Mouse (Mus musculus) forebrain, embryonic 14.5 days (tissue): ENCODE measurements around the gene Dlec1. TPM values are rescaled to one million over a fixed set of nuclear protein-coding genes. Genes with fewer than 3 reads are reported as not detected.

Experiments
- ATAC-seq: fragments of 200-750 bp; cut with Nextera tagmentation; 2 replicates; pipeline ENCODE4 v1.8.0; 2017; ENCODE audit warnings: mild to moderate bottlenecking, moderate library complexity
- DNase-seq: peaks from one replicate; pipeline ENCODE4 v3.0.0-alpha.2; 2015; ENCODE audit warnings: low spot score
- H3K27ac ChIP-seq: fragments of 300-500 bp; sonication (generic); 2 replicates; pipeline ENCODE4 v1.5.1; 2014; ENCODE audit warnings: low read depth, mild to moderate bottlenecking, control low read depth, low read length, moderate library complexity
- H3K27me3 ChIP-seq: fragments of 300-500 bp; sonication (generic); replicated peaks from 2 replicates; pipeline ENCODE4 v1.6.1; 2014; ENCODE audit warnings: low read length, control low read depth, mixed read lengths; ENCODE audit not compliant: control insufficient read depth, insufficient read depth
- H3K36me3 ChIP-seq: fragments of 300-500 bp; sonication (generic); 2 replicates; pipeline ENCODE4 v1.6.1; 2014; ENCODE audit warnings: low read length, control low read depth; ENCODE audit not compliant: control insufficient read depth, insufficient read depth
- H3K4me1 ChIP-seq: fragments of 300-500 bp; sonication (generic); 2 replicates; pipeline ENCODE4 v1.6.1; 2014; ENCODE audit warnings: antibody characterized with exemption, low read length, control low read depth; ENCODE audit not compliant: control insufficient read depth, insufficient read depth
- H3K4me2 ChIP-seq: fragments of 300-500 bp; sonication (generic); 2 replicates; pipeline ENCODE4 v1.6.1; 2014; ENCODE audit warnings: mild to moderate bottlenecking, control low read depth, low read length
- H3K4me3 ChIP-seq: fragments of 300-500 bp; sonication (generic); 2 replicates; pipeline ENCODE4 v1.5.1; 2014; ENCODE audit warnings: low read depth, low read length, control low read depth
- H3K9ac ChIP-seq: fragments of 300-500 bp; sonication (generic); 2 replicates; pipeline ENCODE4 v1.6.1; 2014; ENCODE audit warnings: mild to moderate bottlenecking, low read length, control low read depth, moderate library complexity
- H3K9me3 ChIP-seq: fragments of 300-500 bp; sonication (generic); replicated peaks from 2 replicates; pipeline ENCODE4 v1.6.1; 2016; ENCODE audit warnings: low read length, control low read depth, mixed read lengths; ENCODE audit not compliant: control insufficient read depth
- WGBS: fragments of 180-500 bp; shearing (Covaris S2); extraction: QIAGEN DNeasy Blood & Tissue Kit; methylation state at CpG from one replicate; pipeline ENCODE4 v1.1.7; 2014; 5-methylcytosine and 5-hydroxymethylcytosine counted together
- polyA plus RNA-seq: library from polyadenylated mRNA; unstranded; fragments of >200 nt; fragmentation: Nextera tagmentation; extraction: Ambion mirVana; gene quantifications from 2 replicates; pipeline ENCODE4 v1.2.1, GENCODE M21; 2014

The Dlec1 gene
- polyA plus RNA-seq, 1 experiment from 2014 or later, result 0.33 TPM

GRCm38 (mm10) chr9:119145638-119146037 is 43.4 kb downstream of the Dlec1 start:
- no peak for ATAC-seq

GRCm38 (mm10) chr9:119146098-119146770 is 44.0 kb downstream of the Dlec1 start:
- Histone ChIP-seq H3K36me3 (no peaks in the 10 kb centered on the region), H3K27me3 (no peaks in the 10 kb centered on the region), H3K9me3 (no peaks in the 10 kb centered on the region), H3K4me3 (no peak overlapping the region), H3K9ac (no peak overlapping the region), H3K27ac (no peak overlapping the region), H3K4me1 (no peaks in the 10 kb centered on the region), H3K4me2 (no peak overlapping the region)
- DNase-seq (no peak), ATAC-seq (no peak)
- WGBS, result 79% methylated on average over 13 of the region's 13 CpGs

More at GRCm38 (mm10) chr9:119145638-119146037, 43.4 kb downstream of the Dlec1 start:
- no peak overlapping the region for H3K27ac ChIP-seq
- no peak overlapping the region for H3K9ac ChIP-seq
- 60% methylated on average over 6 of the region's 6 CpGs for WGBS
- H3K36me3 ChIP-seq, result no peaks in the 10 kb centered on the region
- no peaks in the 10 kb centered on the region for H3K27me3 ChIP-seq
- H3K4me1 ChIP-seq, result no peaks in the 10 kb centered on the region
- no peak for DNase-seq
- H3K4me2 ChIP-seq, result no peak overlapping the region
- no peak overlapping the region for H3K4me3 ChIP-seq
- H3K9me3 ChIP-seq, result no peaks in the 10 kb centered on the region

GRCm38 (mm10) chr9:119149601-119150000 is 47.3 kb downstream of the Dlec1 start:
- H3K27ac ChIP-seq, result no peak overlapping the region
- ATAC-seq (no peak), DNase-seq (peak; percentile 22)
- no peaks in the 10 kb centered on the region for H3K27me3 ChIP-seq
- no peaks in the 10 kb centered on the region for H3K36me3 ChIP-seq
- no peak overlapping the region for H3K4me2 ChIP-seq
- WGBS, result 27% methylated on average over 5 of the region's 5 CpGs
- H3K9ac ChIP-seq, result no peak overlapping the region
- no peaks in the 10 kb centered on the region for H3K4me1 ChIP-seq
- H3K9me3 ChIP-seq, result no peaks in the 10 kb centered on the region
- H3K4me3 ChIP-seq, result no peak overlapping the region

GRCm38 (mm10) chr9:119151751-119152150 is 49.5 kb downstream of the Dlec1 start:
- no peak overlapping the region for H3K9ac ChIP-seq
- H3K36me3 ChIP-seq, result no peaks in the 10 kb centered on the region
- no peak overlapping the region for H3K27ac ChIP-seq
- no peak for DNase-seq
- no peaks in the 10 kb centered on the region for H3K9me3 ChIP-seq
- H3K4me3 ChIP-seq, result no peak overlapping the region
- ATAC-seq, result no peak
- H3K4me2 ChIP-seq, result no peak overlapping the region
- WGBS, result 52% methylated on average over 2 of the region's 2 CpGs
- H3K4me1 ChIP-seq, result no peaks in the 10 kb centered on the region
- no peaks in the 10 kb centered on the region for H3K27me3 ChIP-seq

- no peaks in the 10 kb centered on the region for H3K4me1 ChIP-seq
- H3K4me2 ChIP-seq, result no peak overlapping the region
- no peak overlapping the region for H3K27ac ChIP-seq
- DNase-seq (no peak), ATAC-seq (no peak)
- WGBS, result 86% methylated on average over 8 of the region's 8 CpGs
- no peaks in the 10 kb centered on the region for H3K9me3 ChIP-seq
- no peaks in the 10 kb centered on the region for H3K36me3 ChIP-seq
- no peak overlapping the region for H3K9ac ChIP-seq
- no peak overlapping the region for H3K4me3 ChIP-seq
- no peaks in the 10 kb centered on the region for H3K27me3 ChIP-seq
Measured at GRCm38 (mm10) chr9:119155416-119155815, 53.1 kb downstream of the Dlec1 start.

- ATAC-seq (no peak), DNase-seq (peak; percentile 39)
- Histone ChIP-seq H3K9ac (no peak overlapping the region), H3K27ac (no peak overlapping the region), H3K27me3 (no peaks in the 10 kb centered on the region), H3K4me3 (no peak overlapping the region), H3K4me2 (peak overlapping the region; percentile 58; the same call in 1 of the 2 replicates), H3K9me3 (no peaks in the 10 kb centered on the region), H3K36me3 (no peaks in the 10 kb centered on the region), H3K4me1 (no peaks in the 10 kb centered on the region)
- WGBS, result 53% methylated on average over 7 of the region's 7 CpGs
Measured at GRCm38 (mm10) chr9:119155826-119156225, 53.5 kb downstream of the Dlec1 start.

- DNase-seq (peak; percentile 82), ATAC-seq (peak; percentile 96)
- Histone ChIP-seq H3K4me2 (peak within 1 kb of the TSS; percentile 58), H3K4me3 (peak within 1 kb of the TSS; percentile 40), H3K36me3 (no peaks in the 10 kb centered on the region), H3K27ac (no peak within 1 kb of the TSS), H3K9me3 (no peaks in the 10 kb centered on the region), H3K9ac (peak within 1 kb of the TSS; percentile 40), H3K4me1 (no peaks in the 10 kb centered on the region), H3K27me3 (no peaks in the 10 kb centered on the region)
- 2% methylated on average over 63 of the region's 65 CpGs for WGBS
Measured at GRCm38 (mm10) chr9:119156278-119157201, 54.3 kb downstream of the Dlec1 start, which contains the start of gene Acaa1b. Gene Acaa1b, minus strand, starts transcription at chr9:119157093.

- Histone ChIP-seq H3K9me3 (no peaks in the 10 kb centered on the region), H3K4me3 (no peak within 1 kb of the TSS), H3K36me3 (no peaks in the 10 kb centered on the region), H3K4me1 (no peaks in the 10 kb centered on the region), H3K27ac (no peak within 1 kb of the TSS), H3K4me2 (no peak within 1 kb of the TSS), H3K9ac (no peak within 1 kb of the TSS), H3K27me3 (no peaks in the 10 kb centered on the region)
- 57% methylated on average over 4 of the region's 4 CpGs for WGBS
- DNase-seq (no peak), ATAC-seq (no peak)
Measured at GRCm38 (mm10) chr9:119158861-119159260, 56.6 kb downstream of the Dlec1 start, which contains the start of gene Gm47289. Gene Gm47289, plus strand, starts transcription at chr9:119159161.
